Mouse (Mus musculus) limb, embryonic 13.5 days (tissue): ENCODE results near the gene Gm20388. TPM values are rescaled to one million over a fixed set of nuclear protein-coding genes. Genes with fewer than 3 reads are reported as not detected.

Source experiments
- ATAC-seq: fragments of 200-750 bp; cut with Nextera tagmentation; 2 replicates; pipeline ENCODE4 v1.8.0; 2017; ENCODE audit warnings: low read depth, moderate number of reproducible peaks, moderate TSS enrichment; ENCODE audit not compliant: low FRiP score
- H3K27ac ChIP-seq: fragments of 300-500 bp; sonication (generic); 2 replicates; pipeline ENCODE4 v1.5.1; 2015; ENCODE audit warnings: inconsistent platforms, mild to moderate bottlenecking, moderate library complexity
- H3K27me3 ChIP-seq: fragments of 300-500 bp; sonication (generic); 2 replicates; pipeline ENCODE4 v1.6.1; 2015; ENCODE audit warnings: mild to moderate bottlenecking, inconsistent platforms
- H3K36me3 ChIP-seq: fragments of 300-500 bp; sonication (generic); 2 replicates; pipeline ENCODE4 v1.6.1; 2015; ENCODE audit warnings: inconsistent platforms, mild to moderate bottlenecking, moderate library complexity
- H3K4me1 ChIP-seq: fragments of 300-500 bp; sonication (generic); 2 replicates; pipeline ENCODE4 v1.6.1; 2015; ENCODE audit warnings: inconsistent platforms
- H3K4me2 ChIP-seq: fragments of 300-500 bp; sonication (generic); replicated peaks from 2 replicates; pipeline ENCODE4 v1.6.1; 2015; ENCODE audit warnings: inconsistent platforms, mild to moderate bottlenecking, moderate library complexity
- H3K4me3 ChIP-seq: fragments of 300-500 bp; sonication (generic); 2 replicates; pipeline ENCODE4 v1.5.1; 2015; ENCODE audit warnings: moderate library complexity, mild to moderate bottlenecking, inconsistent platforms
- H3K9ac ChIP-seq: fragments of 300-500 bp; sonication (generic); 2 replicates; pipeline ENCODE4 v1.6.1; 2015; ENCODE audit warnings: mild to moderate bottlenecking, inconsistent platforms
- H3K9me3 ChIP-seq: fragments of 300-500 bp; sonication (generic); 2 replicates; pipeline ENCODE4 v1.6.1; 2016; ENCODE audit warnings: inconsistent platforms
- WGBS: fragments of 180-500 bp; shearing (Covaris S2); methylation state at CpG from one replicate; pipeline ENCODE4 v1.1.7; 2015; 5-methylcytosine and 5-hydroxymethylcytosine counted together
- polyA plus RNA-seq: library from polyadenylated mRNA; unstranded; fragments of >200 nt; fragmentation: Nextera tagmentation; extraction: Ambion mirVana; gene quantifications from 2 replicates; pipeline ENCODE4 v1.2.1, GENCODE M21; 2015

Gene Gm20388
- polyA plus RNA-seq, 1 experiment from 2014 or later = 7.1 TPM

GRCm38 (mm10) chr8:120382436-120383203, 472.0 kb downstream of the Gm20388 start:
- H3K4me3 ChIP-seq = no peak overlapping the region
- 57% methylated on average over 19 of the region's 19 CpGs for WGBS
- H3K27me3 ChIP-seq = peaks cover 13% of the 10 kb centered on the region
- peak overlapping the region; percentile 52 for H3K27ac ChIP-seq
- peaks cover 55% of the 10 kb centered on the region for H3K4me1 ChIP-seq
- no peak for ATAC-seq
- 0 out of 2 replicates have a peak, but pooled peaks cover 5% of the 10 kb centered on the region for H3K36me3 ChIP-seq
- H3K9me3 ChIP-seq = no peaks in the 10 kb centered on the region
- H3K9ac ChIP-seq = no peak overlapping the region; the same call in 1 of the 2 replicates
- H3K4me2 ChIP-seq = 0 out of 2 replicates have a peak overlapping the region, but pooled peaks have one; percentile 11

- H3K36me3 ChIP-seq = 0 out of 2 replicates have a peak, but pooled peaks cover 5% of the 10 kb centered on the region
- H3K9me3 ChIP-seq = no peaks in the 10 kb centered on the region
- H3K27me3 ChIP-seq = peaks cover 13% of the 10 kb centered on the region
- 72% methylated on average over 6 of the region's 6 CpGs for WGBS
- H3K9ac ChIP-seq = no peak overlapping the region; the same call in 1 of the 2 replicates
- H3K4me1 ChIP-seq = peaks cover 49% of the 10 kb centered on the region
- no peak overlapping the region for H3K4me3 ChIP-seq
- no peak overlapping the region; the same call in 1 of the 2 replicates for H3K27ac ChIP-seq
- ATAC-seq = no peak
- 0 out of 2 replicates have a peak overlapping the region, but pooled peaks have one; percentile 11 for H3K4me2 ChIP-seq
These were observed 472.5 kb downstream of the Gm20388 start for GRCm38 (mm10) chr8:120383204-120383560.

DNA sequence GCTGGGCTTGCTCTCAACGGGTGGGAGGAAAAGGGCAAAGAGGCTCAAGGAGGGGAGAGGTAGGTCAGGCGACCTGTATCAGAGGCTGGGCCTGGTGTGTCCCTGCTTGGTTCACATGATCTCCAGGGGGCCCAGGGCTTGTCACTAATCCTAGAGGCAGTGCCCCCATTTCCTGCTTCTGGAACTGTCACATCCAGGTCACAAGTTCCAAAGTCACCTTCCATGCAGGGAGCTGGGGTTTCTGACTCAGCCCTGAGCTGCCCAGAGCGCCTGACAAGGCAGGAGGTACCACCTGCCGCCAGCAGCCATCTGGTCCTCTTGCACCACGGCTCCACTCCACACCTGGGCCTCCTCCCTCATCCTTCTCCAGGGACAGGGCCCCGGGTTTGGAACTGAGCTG, 473.1 kb downstream of the Gm20388 start:
- 0 out of 2 replicates have a peak, but pooled peaks cover 5% of the 10 kb centered on the region for H3K36me3 ChIP-seq
- H3K4me1 ChIP-seq = peaks cover 44% of the 10 kb centered on the region

GRCm38 (mm10) chr8:120384745-120385144, 474.1 kb downstream of the Gm20388 start:
- ATAC-seq = no peak

More for the DNA sequence above, 473.1 kb downstream of the Gm20388 start:
- Histone ChIP-seq H3K9ac (no peak overlapping the region), H3K4me3 (no peak overlapping the region), H3K27ac (no peak overlapping the region), H3K4me2 (no peak overlapping the region), H3K9me3 (no peaks in the 10 kb centered on the region), H3K27me3 (peaks cover 13% of the 10 kb centered on the region)
- ATAC-seq = no peak
- 30% methylated on average over 6 of the region's 6 CpGs for WGBS

GRCm38 (mm10) chr8:120388246-120388645, 477.6 kb downstream of the Gm20388 start:
- Histone ChIP-seq H3K36me3 (0 out of 2 replicates have a peak, but pooled peaks cover 5% of the 10 kb centered on the region), H3K4me1 (peaks cover 37% of the 10 kb centered on the region), H3K4me2 (no peak overlapping the region), H3K9me3 (no peaks in the 10 kb centered on the region), H3K27me3 (peaks cover 30% of the 10 kb centered on the region), H3K27ac (no peak overlapping the region), H3K4me3 (no peak overlapping the region), H3K9ac (no peak overlapping the region)
- WGBS = 86% methylated on average over 6 of the region's 6 CpGs
- ATAC-seq = no peak

More at GRCm38 (mm10) chr8:120384745-120385144, 474.1 kb downstream of the Gm20388 start:
- no peak overlapping the region for H3K27ac ChIP-seq
- 0 out of 2 replicates have a peak, but pooled peaks cover 5% of the 10 kb centered on the region for H3K36me3 ChIP-seq
- H3K4me3 ChIP-seq = no peak overlapping the region
- peaks cover 10% of the 10 kb centered on the region for H3K27me3 ChIP-seq
- H3K4me2 ChIP-seq = no peak overlapping the region
- H3K9ac ChIP-seq = no peak overlapping the region
- peaks cover 39% of the 10 kb centered on the region for H3K4me1 ChIP-seq
- no peaks in the 10 kb centered on the region for H3K9me3 ChIP-seq

- no peak overlapping the region for H3K9ac ChIP-seq
- no peak overlapping the region for H3K27ac ChIP-seq
- no peaks in the 10 kb centered on the region for H3K36me3 ChIP-seq
- no peak for ATAC-seq
- peaks cover 34% of the 10 kb centered on the region for H3K27me3 ChIP-seq
- H3K4me2 ChIP-seq = no peak overlapping the region
- H3K9me3 ChIP-seq = no peaks in the 10 kb centered on the region
- no peak overlapping the region for H3K4me3 ChIP-seq
- 88% methylated on average over 7 of the region's 7 CpGs for WGBS
- peaks cover 39% of the 10 kb centered on the region for H3K4me1 ChIP-seq
These were observed 480.0 kb downstream of the Gm20388 start for GRCm38 (mm10) chr8:120390598-120390997.

- H3K4me3 ChIP-seq = no peak overlapping the region
- H3K4me2 ChIP-seq = peak overlapping the region; percentile 35
- H3K9ac ChIP-seq = peak overlapping the region; percentile 39; the same call in 1 of the 2 replicates
- H3K27ac ChIP-seq = no peak overlapping the region
- 9% methylated on average over 21 of the region's 21 CpGs for WGBS
- H3K27me3 ChIP-seq = peaks cover 34% of the 10 kb centered on the region
- H3K36me3 ChIP-seq = no peaks in the 10 kb centered on the region
- peaks cover 40% of the 10 kb centered on the region for H3K4me1 ChIP-seq
- no peaks in the 10 kb centered on the region; the same call in 1 of the 2 replicates for H3K9me3 ChIP-seq
- ATAC-seq = 0 out of 2 replicates have a peak, but pooled peaks have one; percentile 17
These were observed 481.2 kb downstream of the Gm20388 start for GRCm38 (mm10) chr8:120391856-120392255.

- Histone ChIP-seq H3K9me3 (no peaks in the 10 kb centered on the region; the same call in 1 of the 2 replicates), H3K27ac (no peak overlapping the region), H3K27me3 (peaks cover 34% of the 10 kb centered on the region), H3K36me3 (no peaks in the 10 kb centered on the region), H3K4me1 (peaks cover 52% of the 10 kb centered on the region), H3K4me3 (no peak overlapping the region), H3K4me2 (no peak overlapping the region), H3K9ac (no peak overlapping the region; the same call in 1 of the 2 replicates)
- ATAC-seq = no peak
- WGBS = 82% methylated on average over 11 of the region's 11 CpGs
These were observed 482.4 kb downstream of the Gm20388 start for GRCm38 (mm10) chr8:120393085-120393484.

- Histone ChIP-seq H3K9me3 (no peaks in the 10 kb centered on the region; the same call in 1 of the 2 replicates), H3K27ac (no peak overlapping the region)
These were observed 483.2 kb downstream of the Gm20388 start for GRCm38 (mm10) chr8:120393871-120394275.

GRCm38 (mm10) chr8:120395892-120396291, 485.3 kb downstream of the Gm20388 start:
- H3K4me2 ChIP-seq = no peak overlapping the region
- H3K27me3 ChIP-seq = peaks cover 23% of the 10 kb centered on the region
- H3K4me1 ChIP-seq = peaks cover 65% of the 10 kb centered on the region
- H3K9ac ChIP-seq = no peak overlapping the region
- no peaks in the 10 kb centered on the region; the same call in 1 of the 2 replicates for H3K9me3 ChIP-seq
- no peak overlapping the region for H3K4me3 ChIP-seq
- no peak for ATAC-seq
- no peak overlapping the region for H3K27ac ChIP-seq
- 92% methylated on average over 3 of the region's 3 CpGs for WGBS
- H3K36me3 ChIP-seq = no peaks in the 10 kb centered on the region

More at GRCm38 (mm10) chr8:120393871-120394275, 483.2 kb downstream of the Gm20388 start:
- WGBS = 75% methylated on average over 9 of the region's 9 CpGs
- H3K4me3 ChIP-seq = no peak overlapping the region
- peaks cover 34% of the 10 kb centered on the region for H3K27me3 ChIP-seq
- no peak for ATAC-seq
- H3K9ac ChIP-seq = no peak overlapping the region
- H3K4me2 ChIP-seq = no peak overlapping the region
- peaks cover 60% of the 10 kb centered on the region for H3K4me1 ChIP-seq
- no peaks in the 10 kb centered on the region for H3K36me3 ChIP-seq

DNA sequence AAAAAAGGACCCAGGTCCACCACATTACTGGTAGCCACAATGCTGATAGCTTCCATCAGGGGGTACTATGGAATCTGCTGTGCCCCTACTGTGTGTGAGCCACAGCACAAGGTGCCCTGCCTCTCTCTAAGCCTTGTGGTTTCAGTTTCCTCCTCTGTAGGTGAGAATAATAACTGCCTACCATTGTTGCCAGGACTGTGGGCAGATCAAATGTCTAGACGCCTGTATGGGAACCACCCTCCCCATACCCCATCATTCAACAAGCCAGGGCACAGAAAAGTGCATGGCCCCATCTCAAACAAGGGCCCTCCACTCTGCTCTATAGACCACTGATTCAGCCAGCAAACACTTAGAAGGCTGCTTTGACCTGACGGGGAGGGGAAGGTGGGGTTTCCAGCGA, 486.1 kb downstream of the Gm20388 start:
- Histone ChIP-seq H3K4me3 (no peak overlapping the region), H3K27ac (no peak overlapping the region), H3K4me1 (peaks cover 56% of the 10 kb centered on the region), H3K4me2 (no peak overlapping the region), H3K9me3 (no peaks in the 10 kb centered on the region; the same call in 1 of the 2 replicates), H3K9ac (no peak overlapping the region), H3K27me3 (peaks cover 14% of the 10 kb centered on the region), H3K36me3 (no peaks in the 10 kb centered on the region)
- 63% methylated on average over 3 of the region's 3 CpGs for WGBS
- ATAC-seq = no peak
